Mouse (Mus musculus) adrenal gland, postnatal 14 days (tissue): ENCODE results near the gene Dnaaf5. TPM values are rescaled to one million over a fixed set of nuclear protein-coding genes. Genes with fewer than 3 reads are reported as not detected.

Source experiments
- DNase-seq: peaks from one replicate; pipeline ENCODE4 v3.0.0; 2021; ENCODE audit warnings: mixed read lengths
- total RNA-seq: library from RNA; stranded (reverse); gene quantifications from 2 replicates; pipeline ENCODE4 v1.2.3, GENCODE M21; 2021

Gene Dnaaf5
- total RNA-seq, 1 experiment from 2014 or later: 20.4 TPM

GRCm38 (mm10) chr5:139232083-139232482, 82.1 kb downstream of the Dnaaf5 start:
- DNase-seq: no peak

- DNase-seq: no peak
Observed at GRCm38 (mm10) chr5:139234423-139234822, 84.4 kb downstream of the Dnaaf5 start.

Other genes with a start within 250 kb of the Dnaaf5 start
- gene Pdgfa, start 152.9 kb upstream of the Dnaaf5 start, total RNA-seq: 22.0 and 26.0 TPM in 2 replicates
- gene Prkar1b, start 222 bp upstream of the Dnaaf5 start, total RNA-seq: 16.4 and 20.0 TPM in 2 replicates
- gene Sun1, start 50.4 kb downstream of the Dnaaf5 start, total RNA-seq: 63.6 and 78.6 TPM in 2 replicates
- gene Get4, start 102.1 kb downstream of the Dnaaf5 start, total RNA-seq: 62.4 and 73.8 TPM in 2 replicates
- gene Adap1, start 175.4 kb downstream of the Dnaaf5 start, total RNA-seq: 4.5 and 6.8 TPM in 2 replicates
- gene Cox19, start 201.2 kb downstream of the Dnaaf5 start, total RNA-seq: 68.3 and 74.0 TPM in 2 replicates
- gene Cyp2w1, start 202.4 kb downstream of the Dnaaf5 start, total RNA-seq: not detected in 2 replicates
- 12.1 and 14.8 TPM in 2 replicates for gene Gpr146, start 227.5 kb downstream of the Dnaaf5 start, total RNA-seq